Mouse (Mus musculus) stomach, embryonic 16.5 days (tissue): ENCODE measurements at regions not wholly inside any gene's neighbourhood (a gene's known extent, or its start where the extent isn't known, plus 50 kb on each side); places are given as distances from the start of the nearest gene placed in this dataset.
A peak's percentile ranks its signal among the peaks of the same experiment; 100 is the strongest.

Experiments used
- ATAC-seq: fragments of 200-750 bp; cut with Nextera tagmentation; 2 replicates; pipeline ENCODE4 v1.8.0; 2017; ENCODE audit warnings: moderate number of reproducible peaks, moderate TSS enrichment; ENCODE audit not compliant: insufficient read depth, low FRiP score
- H3K27ac ChIP-seq: fragments of 300-500 bp; sonication (generic); 2 replicates; pipeline ENCODE4 v1.5.1; 2014; ENCODE audit warnings: low read length
- H3K27me3 ChIP-seq: fragments of 300-500 bp; sonication (generic); 2 replicates; pipeline ENCODE4 v1.6.1; 2014; ENCODE audit warnings: low read length, control low read depth, mixed read lengths; ENCODE audit not compliant: control insufficient read depth, insufficient read depth
- H3K36me3 ChIP-seq: fragments of 300-500 bp; sonication (generic); 2 replicates; pipeline ENCODE4 v1.6.1; 2014; ENCODE audit warnings: low read length; ENCODE audit not compliant: control insufficient read depth, insufficient read depth
- H3K4me1 ChIP-seq: fragments of 300-500 bp; sonication (generic); 2 replicates; pipeline ENCODE4 v1.6.1; 2014; ENCODE audit warnings: low read length, control low read depth, mixed read lengths; ENCODE audit not compliant: control insufficient read depth, insufficient read depth
- H3K4me2 ChIP-seq: fragments of 300-500 bp; sonication (generic); 2 replicates; pipeline ENCODE4 v1.6.1; 2014; ENCODE audit warnings: low read depth, low read length, mixed read lengths
- H3K4me3 ChIP-seq: fragments of 300-500 bp; sonication (generic); replicated peaks from 2 replicates; pipeline ENCODE4 v1.5.1; 2014; ENCODE audit warnings: mild to moderate bottlenecking, low read length
- H3K9ac ChIP-seq: fragments of 300-500 bp; sonication (generic); 2 replicates; pipeline ENCODE4 v1.6.1; 2014; ENCODE audit warnings: low read length
- H3K9me3 ChIP-seq: fragments of 300-500 bp; sonication (generic); replicated peaks from 2 replicates; pipeline ENCODE4 v1.6.1; 2016; ENCODE audit warnings: low read length, control low read depth; ENCODE audit not compliant: control insufficient read depth
- WGBS: fragments of 180-500 bp; shearing (Covaris S2); extraction: QIAGEN DNeasy Blood & Tissue Kit; methylation state at CpG from one replicate; pipeline ENCODE4 v1.1.7; 2014; 5-methylcytosine and 5-hydroxymethylcytosine counted together

GRCm38 (mm10) chr3:74657170-74657569 is 507.7 kb downstream of the Zbbx start:
- no peak overlapping the region for H3K9ac ChIP-seq
- no peaks in the 10 kb centered on the region for H3K4me1 ChIP-seq
- no peak overlapping the region for H3K27ac ChIP-seq
- H3K27me3 ChIP-seq: no peaks in the 10 kb centered on the region
- no peak overlapping the region for H3K4me3 ChIP-seq
- no peaks in the 10 kb centered on the region for H3K36me3 ChIP-seq
- ATAC-seq: no peak
- no peak overlapping the region for H3K4me2 ChIP-seq
- no peaks in the 10 kb centered on the region for H3K9me3 ChIP-seq

DNA sequence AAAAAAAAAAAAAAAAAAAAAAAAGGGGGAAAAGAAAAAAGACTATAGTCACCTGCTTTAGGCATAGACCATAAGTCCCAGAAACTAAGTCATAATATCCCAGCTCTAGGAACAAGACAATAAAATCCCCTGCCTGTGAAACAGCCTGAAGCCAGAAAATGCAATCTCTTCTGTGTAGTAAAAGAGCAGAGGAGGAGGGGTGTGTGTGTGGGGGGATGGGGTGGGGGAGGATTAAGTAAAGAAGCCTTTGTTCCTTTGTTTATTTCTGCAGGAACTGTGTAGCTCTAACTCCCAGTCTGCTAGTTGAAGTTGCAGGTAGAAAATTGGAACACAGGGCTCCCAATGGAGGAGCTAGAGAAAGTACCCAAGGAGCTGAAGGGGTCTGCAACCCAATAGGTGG is 532.2 kb downstream of the Zbbx start:
- Histone ChIP-seq H3K4me2 (no peak overlapping the region), H3K9ac (no peak overlapping the region), H3K36me3 (no peaks in the 10 kb centered on the region), H3K27me3 (no peaks in the 10 kb centered on the region), H3K9me3 (no peaks in the 10 kb centered on the region), H3K4me1 (no peaks in the 10 kb centered on the region), H3K27ac (no peak overlapping the region), H3K4me3 (no peak overlapping the region)
- no peak for ATAC-seq

DNA sequence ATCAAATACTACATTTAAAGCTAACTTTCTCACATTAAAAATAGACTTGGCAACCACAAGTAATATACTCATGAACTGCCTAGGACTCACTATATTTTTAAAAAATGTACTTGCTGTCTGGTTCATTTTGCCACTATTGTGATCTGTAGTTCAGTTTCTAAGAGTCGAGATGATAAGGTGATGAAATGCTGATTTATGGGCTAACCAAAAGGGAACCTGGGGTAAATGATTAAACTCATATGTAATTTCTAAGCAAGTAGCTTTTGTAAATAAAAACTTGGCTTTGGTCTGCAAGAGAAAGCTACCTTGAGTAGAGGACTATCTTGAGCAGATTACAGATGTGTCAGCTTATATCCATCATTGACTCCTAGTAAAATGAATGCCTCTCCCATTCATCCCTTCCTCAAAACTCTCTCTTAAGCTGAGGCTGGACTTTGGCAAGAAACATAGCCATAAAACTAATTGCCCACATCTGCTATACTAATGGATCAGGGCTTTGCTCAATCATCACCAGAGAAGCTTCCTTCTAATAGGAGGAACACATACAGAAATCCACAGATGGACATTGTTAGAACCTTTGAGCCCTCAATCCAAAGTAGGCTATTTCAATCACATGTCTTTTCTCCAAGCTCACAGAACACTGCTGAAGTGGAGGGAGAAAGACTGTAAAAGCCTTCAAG is 563.4 kb downstream of the Zbbx start:
- no peak overlapping the region for H3K27ac ChIP-seq
- no peaks in the 10 kb centered on the region for H3K4me1 ChIP-seq
- no peaks in the 10 kb centered on the region for H3K36me3 ChIP-seq
- no peak overlapping the region for H3K4me2 ChIP-seq
- no peak for ATAC-seq
- no peaks in the 10 kb centered on the region for H3K27me3 ChIP-seq
- no peak overlapping the region for H3K4me3 ChIP-seq
- no peaks in the 10 kb centered on the region for H3K9me3 ChIP-seq
- 52% methylated on average over 1 of the region's 1 CpGs for WGBS
- no peak overlapping the region for H3K9ac ChIP-seq

DNA sequence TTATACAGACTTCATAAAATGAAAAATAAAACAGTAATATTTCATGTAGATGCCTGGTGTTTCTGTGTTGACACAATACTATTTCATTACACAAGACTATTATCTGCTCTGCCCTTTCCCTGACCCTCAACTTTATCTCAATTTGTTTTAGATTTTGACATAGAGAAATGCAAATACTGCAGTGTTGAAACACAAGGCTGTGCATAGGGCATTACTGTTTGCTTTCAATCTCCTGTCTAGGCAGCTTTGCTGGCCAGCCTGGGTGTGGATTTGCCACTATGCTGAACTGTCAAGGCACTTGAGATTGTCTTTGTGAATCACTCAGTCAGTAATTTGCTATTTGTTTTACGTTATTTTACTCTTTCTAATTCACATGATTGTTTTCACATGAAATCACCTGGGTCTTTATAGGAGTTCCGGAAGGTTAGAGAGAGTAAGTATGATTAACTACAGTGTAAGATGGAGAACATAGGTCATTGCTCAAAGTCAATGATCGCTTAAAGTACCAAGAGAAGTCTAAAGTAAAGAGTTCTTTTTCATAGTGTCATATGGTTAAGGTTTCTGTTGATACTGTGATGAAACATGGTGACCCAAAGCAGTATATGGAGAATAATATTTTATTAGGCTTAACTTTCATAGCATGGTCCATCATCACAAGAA is 576.0 kb downstream of the Zbbx start:
- H3K27me3 ChIP-seq: no peaks in the 10 kb centered on the region
- H3K9ac ChIP-seq: no peak overlapping the region
- no peaks in the 10 kb centered on the region for H3K4me1 ChIP-seq
- no peak overlapping the region for H3K4me3 ChIP-seq
- no peak overlapping the region for H3K27ac ChIP-seq
- no peak overlapping the region for H3K4me2 ChIP-seq
- H3K36me3 ChIP-seq: no peaks in the 10 kb centered on the region
- H3K9me3 ChIP-seq: no peaks in the 10 kb centered on the region
- peak; percentile 97 for ATAC-seq
- WGBS: 52% methylated on average over 3 of the region's 3 CpGs

DNA sequence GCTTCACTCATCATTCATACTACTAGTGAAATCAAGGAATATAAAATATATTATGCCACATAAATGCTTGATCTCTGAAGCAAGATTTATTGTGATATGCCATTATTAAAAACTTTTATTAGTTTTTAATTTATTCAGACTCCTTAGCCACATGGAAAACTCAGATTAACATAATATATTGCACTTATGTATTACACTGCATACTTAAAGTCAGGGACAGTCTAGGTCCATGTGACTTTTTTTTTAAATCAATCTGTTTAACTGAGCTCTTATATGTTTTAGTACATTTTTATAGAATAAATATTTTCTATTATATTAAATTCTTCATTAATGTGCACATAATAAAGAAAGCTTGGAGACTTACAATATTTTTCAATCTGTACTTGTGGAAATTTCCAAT is 599.7 kb downstream of the Zbbx start:
- ATAC-seq: no peak
- H3K36me3 ChIP-seq: no peaks in the 10 kb centered on the region
- no peaks in the 10 kb centered on the region for H3K27me3 ChIP-seq
- H3K4me2 ChIP-seq: no peak overlapping the region
- no peak overlapping the region for H3K9ac ChIP-seq
- no peaks in the 10 kb centered on the region for H3K9me3 ChIP-seq
- H3K4me1 ChIP-seq: no peaks in the 10 kb centered on the region
- H3K4me3 ChIP-seq: no peak overlapping the region
- no peak overlapping the region for H3K27ac ChIP-seq

DNA sequence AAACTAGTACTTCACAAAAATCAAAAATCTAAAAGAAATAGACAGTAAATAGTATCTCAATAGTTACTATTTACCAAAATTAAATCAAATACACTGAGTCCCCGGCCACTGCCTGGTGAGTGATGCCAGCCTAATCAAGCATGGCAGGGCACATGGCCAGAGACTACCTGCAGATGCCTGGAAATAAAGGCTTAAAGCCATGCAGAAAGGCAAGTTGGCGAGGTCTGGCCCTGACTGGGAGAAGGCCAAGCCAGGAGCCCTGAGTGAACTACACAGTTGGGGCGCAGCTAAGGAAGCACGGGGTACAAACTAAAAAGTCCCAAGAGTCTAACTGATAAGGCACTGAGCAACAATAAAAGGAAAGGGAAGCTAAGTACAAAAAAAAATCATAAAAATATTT is 630.0 kb downstream of the Zbbx start:
- Histone ChIP-seq H3K36me3 (no peaks in the 10 kb centered on the region), H3K4me2 (no peak overlapping the region), H3K27me3 (no peaks in the 10 kb centered on the region), H3K4me1 (no peaks in the 10 kb centered on the region), H3K9ac (no peak overlapping the region), H3K4me3 (no peak overlapping the region), H3K27ac (no peak overlapping the region), H3K9me3 (no peaks in the 10 kb centered on the region)
- 85% methylated on average over 4 of the region's 4 CpGs for WGBS
- ATAC-seq: no peak

GRCm38 (mm10) chr3:74534006-74534698 is 630.7 kb downstream of the Zbbx start:
- H3K27me3 ChIP-seq: no peaks in the 10 kb centered on the region
- no peak overlapping the region for H3K4me2 ChIP-seq
- no peaks in the 10 kb centered on the region for H3K4me1 ChIP-seq
- H3K9me3 ChIP-seq: no peaks in the 10 kb centered on the region
- no peak for ATAC-seq
- WGBS: 52% methylated on average over 2 of the region's 2 CpGs
- no peak overlapping the region for H3K9ac ChIP-seq
- no peaks in the 10 kb centered on the region for H3K36me3 ChIP-seq
- no peak overlapping the region for H3K27ac ChIP-seq
- H3K4me3 ChIP-seq: no peak overlapping the region

DNA sequence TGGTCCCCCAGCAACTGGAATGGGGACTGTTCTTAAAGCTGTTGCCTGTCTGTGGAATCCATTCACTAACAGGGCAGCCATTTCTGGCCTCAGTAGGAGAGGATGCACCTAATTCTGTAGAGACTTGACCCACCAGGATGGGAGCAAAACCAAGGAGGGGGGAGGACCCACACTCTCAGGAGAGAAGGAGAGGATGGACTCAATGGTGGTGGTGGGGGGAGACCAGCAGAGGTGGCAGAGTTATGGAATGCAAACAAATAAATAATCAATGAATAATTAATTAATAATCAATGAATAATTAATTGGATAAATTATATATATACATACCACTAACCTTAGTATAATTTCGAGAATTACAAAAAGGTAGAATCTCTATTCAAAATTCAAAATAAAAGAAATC is 681.1 kb downstream of the Zbbx start:
- Histone ChIP-seq H3K4me3 (no peak overlapping the region), H3K9ac (no peak overlapping the region), H3K4me2 (no peak overlapping the region), H3K27ac (no peak overlapping the region), H3K9me3 (no peaks in the 10 kb centered on the region), H3K36me3 (no peaks in the 10 kb centered on the region), H3K4me1 (no peaks in the 10 kb centered on the region), H3K27me3 (no peaks in the 10 kb centered on the region)
- 75% methylated on average over 1 of the region's 1 CpGs for WGBS
- no peak for ATAC-seq
